Mouse (Mus musculus) naive thymus-derived CD4-positive, alpha-beta T cell, adult 2 months (primary cell): Measurements from ENCODE around the gene Fibp.
A peak's percentile ranks its signal among the peaks of the same experiment; 100 is the strongest.

ENCODE experiments used
- DNase-seq: peaks from one replicate; pipeline ENCODE4 v3.0.0-alpha.2; 2011; ENCODE audit warnings: low read depth

Fibp gene

GRCm38 (mm10) chr19:5460465-5460911 is at the start of gene Fibp:
Fibp (plus strand) TSS chr19:5460615.
- peak; percentile 88 for DNase-seq

- DNase-seq: no peak
Measured at GRCm38 (mm10) chr19:5410641-5411040, 49.8 kb upstream of the Fibp start.

GRCm38 (mm10) chr19:5411961-5412360 is 48.5 kb upstream of the Fibp start:
- DNase-seq: no peak

GRCm38 (mm10) chr19:5413840-5414239 is 46.6 kb upstream of the Fibp start:
- no peak for DNase-seq

GRCm38 (mm10) chr19:5414534-5414957 is 45.9 kb upstream of the Fibp start:
- DNase-seq: no peak

GRCm38 (mm10) chr19:5418750-5419466 is 41.5 kb upstream of the Fibp start:
- DNase-seq: no peak

GRCm38 (mm10) chr19:5419630-5420029 is 40.8 kb upstream of the Fibp start:
- no peak for DNase-seq

- DNase-seq: no peak
Measured at GRCm38 (mm10) chr19:5420579-5420978, 39.8 kb upstream of the Fibp start.

- no peak for DNase-seq
Measured at GRCm38 (mm10) chr19:5421784-5422183, 38.6 kb upstream of the Fibp start.

GRCm38 (mm10) chr19:5422267-5422666 is 38.1 kb upstream of the Fibp start:
- DNase-seq: no peak

GRCm38 (mm10) chr19:5422895-5423443 is 37.4 kb upstream of the Fibp start:
- no peak for DNase-seq

GRCm38 (mm10) chr19:5423561-5423960 is 36.9 kb upstream of the Fibp start:
- no peak for DNase-seq

GRCm38 (mm10) chr19:5424092-5424781 is 36.2 kb upstream of the Fibp start:
- DNase-seq: no peak

GRCm38 (mm10) chr19:5424782-5425741 is 35.4 kb upstream of the Fibp start, which contains the start of the genes Drap1 and AI837181:
Drap1 (minus strand) TSS chr19:5424979.
AI837181 (plus strand) TSS chr19:5425144.
- DNase-seq: peak; percentile 97

- DNase-seq: no peak
Measured at GRCm38 (mm10) chr19:5425906-5426565, 34.4 kb upstream of the Fibp start.

GRCm38 (mm10) chr19:5426640-5427290 is 33.6 kb upstream of the Fibp start:
- DNase-seq: no peak

GRCm38 (mm10) chr19:5428083-5428482 is 32.3 kb upstream of the Fibp start:
- DNase-seq: peak; percentile 69

GRCm38 (mm10) chr19:5429219-5429618 is 31.2 kb upstream of the Fibp start:
- DNase-seq: no peak

- DNase-seq: no peak
Measured at GRCm38 (mm10) chr19:5429806-5430205, 30.6 kb upstream of the Fibp start.

GRCm38 (mm10) chr19:5430408-5430807 is 30.0 kb upstream of the Fibp start:
- no peak for DNase-seq
